Mouse (Mus musculus) hindbrain, embryonic 12.5 days (tissue): ENCODE results near the gene Sh3tc1. TPM values are rescaled to one million over a fixed set of nuclear protein-coding genes. Genes with fewer than 3 reads are reported as not detected.

ENCODE experiments used
- ATAC-seq: fragments of 200-750 bp; cut with Nextera tagmentation; 2 replicates; pipeline ENCODE4 v1.8.0; 2017; ENCODE audit warnings: moderate TSS enrichment; ENCODE audit not compliant: low FRiP score
- H3K27ac ChIP-seq: fragments of 300-500 bp; sonication (generic); 2 replicates; pipeline ENCODE4 v1.5.1; 2016; ENCODE audit warnings: mild to moderate bottlenecking
- H3K27me3 ChIP-seq: fragments of 300-500 bp; sonication (generic); 2 replicates; pipeline ENCODE4 v1.6.1; 2016; ENCODE audit warnings: mild to moderate bottlenecking
- H3K36me3 ChIP-seq: fragments of 300-500 bp; sonication (generic); 2 replicates; pipeline ENCODE4 v1.6.1; 2016; ENCODE audit warnings: mild to moderate bottlenecking
- H3K4me1 ChIP-seq: fragments of 300-500 bp; sonication (generic); 2 replicates; pipeline ENCODE4 v1.6.1; 2016
- H3K4me2 ChIP-seq: fragments of 300-500 bp; sonication (generic); replicated peaks from 2 replicates; pipeline ENCODE4 v1.6.1; 2016; ENCODE audit warnings: mild to moderate bottlenecking
- H3K4me3 ChIP-seq: fragments of 300-500 bp; sonication (generic); 2 replicates; pipeline ENCODE4 v1.5.1; 2016; ENCODE audit warnings: mild to moderate bottlenecking
- H3K9ac ChIP-seq: fragments of 300-500 bp; sonication (generic); 2 replicates; pipeline ENCODE4 v1.6.1; 2016; ENCODE audit warnings: mild to moderate bottlenecking, moderate library complexity
- H3K9me3 ChIP-seq: fragments of 300-500 bp; sonication (generic); replicated peaks from 2 replicates; pipeline ENCODE4 v1.6.1; 2016; ENCODE audit warnings: mild to moderate bottlenecking
- WGBS: fragments of 180-500 bp; shearing (Covaris S2); methylation state at CpG from one replicate; pipeline ENCODE4 v1.1.7; 2016; 5-methylcytosine and 5-hydroxymethylcytosine counted together
- polyA plus RNA-seq: library from polyadenylated mRNA; unstranded; fragments of >200 nt; fragmentation: Nextera tagmentation; extraction: Ambion mirVana; gene quantifications from 2 replicates; pipeline ENCODE4 v1.2.1, GENCODE M21; 2016

The Sh3tc1 gene
- polyA plus RNA-seq, 1 experiment from 2014 or later, result 4.7 TPM

GRCm38 (mm10) chr5:35728957-35729460 is 10.8 kb downstream of the Sh3tc1 start:
- no peaks in the 10 kb centered on the region for H3K9me3 ChIP-seq
- H3K4me3 ChIP-seq, result no peak overlapping the region
- H3K27me3 ChIP-seq, result no peaks in the 10 kb centered on the region
- WGBS, result 58% methylated on average over 11 of the region's 11 CpGs
- no peak for ATAC-seq
- H3K9ac ChIP-seq, result no peak overlapping the region
- 0 out of 2 replicates have a peak overlapping the region, but pooled peaks have one; percentile 14 for H3K27ac ChIP-seq
- H3K4me2 ChIP-seq, result no peak overlapping the region
- H3K36me3 ChIP-seq, result no peaks in the 10 kb centered on the region
- H3K4me1 ChIP-seq, result 0 out of 2 replicates have a peak, but pooled peaks cover 4% of the 10 kb centered on the region

- Histone ChIP-seq H3K27ac (peak overlapping the region; percentile 17; the same call in 1 of the 2 replicates), H3K4me3 (no peak overlapping the region), H3K36me3 (no peaks in the 10 kb centered on the region), H3K4me1 (0 out of 2 replicates have a peak, but pooled peaks cover 4% of the 10 kb centered on the region), H3K27me3 (no peaks in the 10 kb centered on the region), H3K4me2 (no peak overlapping the region), H3K9me3 (no peaks in the 10 kb centered on the region), H3K9ac (no peak overlapping the region)
- 84% methylated on average over 12 of the region's 12 CpGs for WGBS
- no peak for ATAC-seq
Observed at GRCm38 (mm10) chr5:35728344-35728956, 11.3 kb downstream of the Sh3tc1 start.

GRCm38 (mm10) chr5:35727447-35727846 is 12.3 kb downstream of the Sh3tc1 start:
- H3K36me3 ChIP-seq, result no peaks in the 10 kb centered on the region
- no peak overlapping the region for H3K4me3 ChIP-seq
- ATAC-seq, result no peak
- 0 out of 2 replicates have a peak overlapping the region, but pooled peaks have one; percentile 1 for H3K4me2 ChIP-seq
- no peaks in the 10 kb centered on the region for H3K27me3 ChIP-seq
- 0 out of 2 replicates have a peak, but pooled peaks cover 4% of the 10 kb centered on the region for H3K4me1 ChIP-seq
- H3K27ac ChIP-seq, result no peak overlapping the region
- H3K9ac ChIP-seq, result no peak overlapping the region
- H3K9me3 ChIP-seq, result no peaks in the 10 kb centered on the region
- WGBS, result 92% methylated on average over 5 of the region's 5 CpGs

- Histone ChIP-seq H3K9ac (no peak overlapping the region), H3K36me3 (no peaks in the 10 kb centered on the region), H3K4me1 (0 out of 2 replicates have a peak, but pooled peaks cover 4% of the 10 kb centered on the region), H3K9me3 (no peaks in the 10 kb centered on the region), H3K4me3 (no peak overlapping the region), H3K4me2 (no peak overlapping the region), H3K27ac (no peak overlapping the region), H3K27me3 (no peaks in the 10 kb centered on the region)
- WGBS, result 85% methylated on average over 3 of the region's 3 CpGs
- no peak for ATAC-seq
Observed at GRCm38 (mm10) chr5:35725840-35726239, 13.9 kb downstream of the Sh3tc1 start.

DNA sequence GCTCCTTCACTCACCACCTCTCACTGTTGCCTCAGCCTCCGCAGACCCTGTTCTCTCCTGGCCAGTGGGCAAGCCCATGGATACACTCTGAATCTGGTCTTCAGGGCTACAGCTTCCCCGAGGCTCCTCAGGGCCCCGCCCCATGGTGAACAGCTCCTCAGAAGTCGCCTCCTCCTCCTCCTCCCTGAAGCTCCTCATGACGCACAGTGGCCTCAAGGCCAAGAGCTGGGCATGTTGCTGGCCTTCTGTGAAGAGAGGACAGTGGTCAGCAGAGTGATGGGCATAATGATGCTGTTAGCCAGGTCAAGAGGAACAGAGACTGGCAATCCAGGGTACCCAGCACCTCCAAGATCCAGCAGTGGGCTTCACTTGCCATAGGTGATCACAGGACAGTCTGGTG is 15.9 kb downstream of the Sh3tc1 start:
- no peak overlapping the region for H3K4me2 ChIP-seq

DNA sequence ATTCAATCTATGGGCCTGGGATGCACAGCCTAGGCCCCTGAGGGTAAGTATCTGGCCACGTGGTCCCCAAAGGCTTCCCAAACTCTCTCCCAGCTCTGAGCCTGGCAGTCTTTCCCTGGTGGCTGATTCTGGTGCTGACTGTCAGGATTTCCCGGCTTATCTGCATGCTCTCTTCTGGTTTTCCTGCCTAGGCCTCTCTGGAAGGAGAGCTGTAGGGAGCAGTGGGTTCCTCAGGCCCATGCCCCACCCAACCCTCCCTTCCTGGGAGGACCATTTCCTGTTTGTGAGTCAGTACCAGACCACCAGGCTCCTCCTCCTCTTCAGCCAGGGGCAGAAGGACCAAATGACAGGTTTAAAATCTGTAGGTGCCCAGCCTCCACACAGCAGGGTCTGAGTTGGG is 17.1 kb downstream of the Sh3tc1 start:
- H3K4me3 ChIP-seq, result no peak overlapping the region
- H3K4me1 ChIP-seq, result no peaks in the 10 kb centered on the region
- H3K27me3 ChIP-seq, result no peaks in the 10 kb centered on the region
- H3K36me3 ChIP-seq, result no peaks in the 10 kb centered on the region
- H3K27ac ChIP-seq, result no peak overlapping the region
- no peak overlapping the region for H3K9ac ChIP-seq
- no peak overlapping the region for H3K4me2 ChIP-seq
- ATAC-seq, result no peak
- H3K9me3 ChIP-seq, result no peaks in the 10 kb centered on the region
- WGBS, result 58% methylated on average over 2 of the region's 2 CpGs

More for the DNA sequence above, 15.9 kb downstream of the Sh3tc1 start:
- Histone ChIP-seq H3K4me1 (0 out of 2 replicates have a peak, but pooled peaks cover 1% of the 10 kb centered on the region), H3K27ac (no peak overlapping the region), H3K9me3 (no peaks in the 10 kb centered on the region), H3K36me3 (no peaks in the 10 kb centered on the region), H3K4me3 (no peak overlapping the region), H3K9ac (no peak overlapping the region), H3K27me3 (no peaks in the 10 kb centered on the region)
- no peak for ATAC-seq
- 74% methylated on average over 5 of the region's 5 CpGs for WGBS

GRCm38 (mm10) chr5:35721933-35722332 is 17.9 kb downstream of the Sh3tc1 start:
- Histone ChIP-seq H3K4me1 (no peaks in the 10 kb centered on the region), H3K36me3 (no peaks in the 10 kb centered on the region), H3K9me3 (no peaks in the 10 kb centered on the region), H3K27ac (no peak overlapping the region), H3K9ac (no peak overlapping the region), H3K4me3 (no peak overlapping the region), H3K4me2 (no peak overlapping the region), H3K27me3 (no peaks in the 10 kb centered on the region)
- WGBS, result 96% methylated on average over 2 of the region's 2 CpGs
- no peak for ATAC-seq

- Histone ChIP-seq H3K9me3 (no peaks in the 10 kb centered on the region), H3K9ac (no peak overlapping the region), H3K27ac (no peak overlapping the region), H3K27me3 (no peaks in the 10 kb centered on the region), H3K4me1 (no peaks in the 10 kb centered on the region), H3K36me3 (no peaks in the 10 kb centered on the region), H3K4me2 (no peak overlapping the region), H3K4me3 (no peak overlapping the region)
- 95% methylated on average over 1 of the region's 1 CpGs for WGBS
- no peak for ATAC-seq
Observed at GRCm38 (mm10) chr5:35719880-35720279, 19.9 kb downstream of the Sh3tc1 start.

GRCm38 (mm10) chr5:35719343-35719742 is 20.4 kb downstream of the Sh3tc1 start:
- Histone ChIP-seq H3K27me3 (no peaks in the 10 kb centered on the region), H3K4me1 (no peaks in the 10 kb centered on the region), H3K4me3 (no peak overlapping the region), H3K9ac (no peak overlapping the region), H3K4me2 (no peak overlapping the region), H3K9me3 (no peaks in the 10 kb centered on the region), H3K36me3 (no peaks in the 10 kb centered on the region), H3K27ac (no peak overlapping the region)
- ATAC-seq, result no peak

DNA sequence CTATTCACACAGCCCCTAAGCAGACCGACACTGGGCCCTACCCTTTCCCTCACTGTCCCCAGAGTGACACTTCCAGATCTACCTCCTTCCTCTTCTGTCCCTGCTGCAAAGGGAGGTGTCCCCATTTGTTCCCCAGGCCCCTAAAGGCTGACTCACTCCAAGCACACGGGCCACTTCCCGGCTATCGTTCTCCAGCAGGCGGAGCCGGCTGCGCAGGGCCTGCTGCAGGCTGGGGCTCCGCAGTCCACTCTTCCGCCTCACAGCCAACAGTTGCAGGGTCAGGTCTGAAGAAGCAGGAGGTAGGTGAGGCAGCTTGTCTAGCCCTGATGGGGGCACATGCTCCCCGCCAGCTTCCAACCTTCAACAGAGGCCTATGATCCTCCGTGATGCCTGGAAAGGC is 21.0 kb downstream of the Sh3tc1 start:
- H3K4me2 ChIP-seq, result no peak overlapping the region
- WGBS, result 78% methylated on average over 11 of the region's 11 CpGs
- H3K27me3 ChIP-seq, result no peaks in the 10 kb centered on the region
- no peak overlapping the region for H3K4me3 ChIP-seq
- no peak for ATAC-seq
- H3K4me1 ChIP-seq, result no peaks in the 10 kb centered on the region
- H3K9ac ChIP-seq, result no peak overlapping the region
- no peaks in the 10 kb centered on the region for H3K36me3 ChIP-seq
- H3K27ac ChIP-seq, result no peak overlapping the region
- no peaks in the 10 kb centered on the region for H3K9me3 ChIP-seq

DNA sequence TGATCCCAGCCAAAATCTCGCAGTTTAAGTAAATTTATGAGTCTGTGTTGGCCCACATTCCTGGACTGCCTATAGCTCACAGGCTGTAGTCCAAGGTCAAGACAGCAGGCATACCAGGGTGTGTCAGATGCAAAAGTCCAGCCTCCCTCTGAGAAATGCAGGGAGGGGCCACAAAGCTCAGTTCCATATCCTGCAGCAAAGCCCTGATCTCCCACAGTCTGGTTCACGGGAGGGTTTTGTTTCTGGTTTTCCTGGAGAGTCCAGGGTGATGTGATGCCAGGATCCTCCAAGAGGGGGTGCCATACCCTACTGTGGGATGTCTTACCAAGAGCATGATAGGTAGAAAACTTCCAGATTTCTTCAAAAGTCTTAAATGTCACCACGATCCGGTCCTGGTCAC is 21.8 kb downstream of the Sh3tc1 start:
- Histone ChIP-seq H3K4me3 (no peak overlapping the region), H3K27me3 (no peaks in the 10 kb centered on the region), H3K27ac (no peak overlapping the region), H3K9me3 (no peaks in the 10 kb centered on the region), H3K9ac (no peak overlapping the region), H3K36me3 (no peaks in the 10 kb centered on the region), H3K4me1 (no peaks in the 10 kb centered on the region), H3K4me2 (no peak overlapping the region)
- WGBS, result 59% methylated on average over 4 of the region's 4 CpGs
- no peak for ATAC-seq

DNA sequence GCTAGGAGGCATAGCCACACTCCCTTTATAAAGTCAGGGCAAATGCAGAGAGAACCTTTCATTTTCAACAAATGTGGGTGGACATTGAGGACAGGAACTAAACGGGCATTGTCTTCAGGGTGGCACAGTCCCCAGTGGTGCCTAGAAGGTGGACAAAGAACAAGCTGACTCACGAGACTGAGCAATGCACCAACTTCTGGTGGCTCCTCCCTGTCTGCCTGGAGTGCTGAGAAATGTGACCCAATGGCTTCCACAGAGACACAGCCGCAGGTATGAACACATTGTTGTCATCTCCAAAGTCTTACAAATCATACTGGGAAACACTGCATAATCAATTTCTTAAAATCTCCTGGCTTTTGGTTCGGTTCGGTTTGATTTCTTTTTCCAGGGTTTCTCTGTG is 22.3 kb downstream of the Sh3tc1 start:
- Histone ChIP-seq H3K9ac (no peak overlapping the region), H3K4me1 (no peaks in the 10 kb centered on the region), H3K9me3 (no peaks in the 10 kb centered on the region), H3K4me2 (no peak overlapping the region), H3K27ac (no peak overlapping the region), H3K4me3 (no peak overlapping the region), H3K27me3 (no peaks in the 10 kb centered on the region), H3K36me3 (no peaks in the 10 kb centered on the region)
- 80% methylated on average over 5 of the region's 5 CpGs for WGBS
- ATAC-seq, result no peak
